32 mouse cellular contexts compared by ENCODE assay signal in the genomic region with DNA sequence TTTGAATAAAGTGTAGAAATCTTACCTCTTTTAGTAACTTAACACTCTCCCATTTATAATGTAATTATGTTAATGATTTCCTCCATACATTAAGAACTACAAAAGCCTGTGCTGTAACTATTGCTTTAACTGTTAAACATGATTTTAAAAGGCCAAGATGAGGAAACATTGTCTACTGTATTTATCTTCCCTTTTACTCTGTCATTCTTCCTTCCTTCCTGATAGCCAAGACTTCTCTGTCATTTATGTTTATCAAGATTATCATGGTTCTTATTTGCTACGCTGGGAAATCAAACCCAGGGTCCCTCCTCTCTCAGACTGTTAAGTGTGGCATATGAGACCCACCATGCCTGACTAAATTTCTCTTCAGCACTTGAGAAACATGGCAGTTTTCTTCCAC.
"Had no signal": no experiment of that assay in that cellular context is flagged by ENCODE, and none has a peak within 500 bp of the region (broad histone marks: within the 10 kb centered on the region; RNA-seq: fewer than 3 reads in every experiment).

No protein-coding gene starts in this region.

- ATAC-seq: liver, embryonic 12.5 days; liver, postnatal 0 days; lung, postnatal 0 days; midbrain, embryonic 13.5 days; midbrain, embryonic 15.5 days; midbrain, embryonic 16.5 days had no signal

- H3K27me3 ChIP-seq: limb, embryonic 15.5 days; liver, embryonic 13.5 days; liver, embryonic 15.5 days; lung, embryonic 15.5 days; midbrain, embryonic 13.5 days; midbrain, embryonic 15.5 days; neural tube, embryonic 12.5 days had no signal

- H3K4me1 ChIP-seq: limb, embryonic 10.5 days; limb, embryonic 12.5 days; limb, embryonic 13.5 days; limb, embryonic 15.5 days; liver, embryonic 12.5 days; liver, embryonic 15.5 days; lung, embryonic 15.5 days; midbrain, embryonic 10.5 days; midbrain, embryonic 12.5 days; midbrain, embryonic 15.5 days; neural tube, embryonic 12.5 days had no signal

- H3K4me3 ChIP-seq: limb, embryonic 10.5 days; limb, embryonic 12.5 days; limb, embryonic 13.5 days; limb, embryonic 15.5 days; liver, embryonic 12.5 days; liver, embryonic 13.5 days; liver, embryonic 15.5 days; lung, embryonic 15.5 days; megakaryocyte, embryonic 14.5 days; midbrain, embryonic 10.5 days; midbrain, embryonic 12.5 days; midbrain, embryonic 13.5 days; midbrain, embryonic 15.5 days; myocyte; neural tube, embryonic 12.5 days had no signal

- H3K27ac ChIP-seq: limb, embryonic 10.5 days; limb, embryonic 12.5 days; limb, embryonic 13.5 days; limb, embryonic 15.5 days; liver, embryonic 12.5 days; liver, embryonic 13.5 days; liver, embryonic 14.5 days; liver, embryonic 15.5 days; lung, embryonic 15.5 days; macrophage; midbrain, embryonic 10.5 days; midbrain, embryonic 12.5 days; midbrain, embryonic 13.5 days; midbrain, embryonic 15.5 days; neural tube, embryonic 12.5 days had no signal

- H3K36me3 ChIP-seq: limb, embryonic 10.5 days; limb, embryonic 12.5 days; limb, embryonic 13.5 days; limb, embryonic 15.5 days; liver, embryonic 12.5 days; liver, embryonic 13.5 days; liver, embryonic 15.5 days; lung, embryonic 15.5 days; midbrain, embryonic 10.5 days; midbrain, embryonic 12.5 days; midbrain, embryonic 13.5 days; midbrain, embryonic 15.5 days; neural tube, embryonic 12.5 days had no signal

- H3K9me3 ChIP-seq: limb, embryonic 10.5 days; limb, embryonic 12.5 days; limb, embryonic 13.5 days; limb, embryonic 15.5 days; liver, embryonic 12.5 days; liver, embryonic 13.5 days; liver, embryonic 15.5 days; lung, embryonic 15.5 days; megakaryocyte, embryonic 14.5 days; midbrain, embryonic 10.5 days; midbrain, embryonic 12.5 days; midbrain, embryonic 13.5 days; midbrain, embryonic 15.5 days; neural tube, embryonic 12.5 days had no signal

- H3K9ac ChIP-seq: limb, embryonic 12.5 days; limb, embryonic 13.5 days; limb, embryonic 15.5 days; liver, embryonic 12.5 days; liver, embryonic 13.5 days; liver, embryonic 14.5 days; liver, embryonic 15.5 days; liver, postnatal 0 days; lung, embryonic 14.5 days; lung, embryonic 15.5 days; midbrain, embryonic 12.5 days; midbrain, embryonic 13.5 days; midbrain, embryonic 15.5 days; neural tube, embryonic 12.5 days had no signal

- H3K4me2 ChIP-seq: limb, embryonic 12.5 days; limb, embryonic 13.5 days; limb, embryonic 15.5 days; liver, embryonic 11.5 days; liver, embryonic 12.5 days; liver, embryonic 13.5 days; liver, embryonic 15.5 days; lung, embryonic 14.5 days; lung, embryonic 15.5 days; midbrain, embryonic 11.5 days; midbrain, embryonic 12.5 days; midbrain, embryonic 13.5 days; midbrain, embryonic 15.5 days; neural tube, embryonic 12.5 days had no signal

- DNase-seq: left cerebral cortex, postnatal 4 days; liver; liver, embryonic 13.5 days; liver, postnatal 0 days; lung, adult 18-20 months; lung, adult 2 months; lung, embryonic 14.5 days; lung, postnatal 10 days; lung, postnatal 14 days; lung, postnatal 36 days; lung, postnatal 4 days; midbrain, embryonic 14.5 days had no signal
